Mouse (Mus musculus) E14TG2a.4 (cell line): ENCODE measurements around the gene Yjefn3.

Experiments used
- CTCF ChIP-seq: conservative IDR thresholded peaks from 2 replicates; pipeline ENCODE4 v1.5.1; 2014; ENCODE audit warnings: low read length
- NANOG ChIP-seq: IDR thresholded peaks from 2 replicates; pipeline ENCODE4 v1.6.1; 2014; ENCODE audit warnings: borderline replicate concordance, low read length, mixed read lengths

GRCm38 (mm10) chr8:69863387-69864020, 39.0 kb downstream of the Yjefn3 start:
- no peak for TF ChIP-seq CTCF
- no peak for TF ChIP-seq NANOG
